Mouse (Mus musculus) intestine, embryonic 14.5 days (tissue): ENCODE data around the gene Rbm19. TPM values are rescaled to one million over a fixed set of nuclear protein-coding genes. Genes with fewer than 3 reads are reported as not detected.

Source experiments
- ATAC-seq: fragments of 200-750 bp; cut with Nextera tagmentation; replicated peaks from 2 replicates; pipeline ENCODE4 v1.8.0; 2017; ENCODE audit warnings: low read depth, moderate number of reproducible peaks, moderate TSS enrichment, moderate library complexity; ENCODE audit not compliant: low FRiP score, low TSS enrichment
- DNase-seq: peaks from one replicate; pipeline ENCODE4 v3.0.0-alpha.2; 2018; ENCODE audit warnings: low spot score
- H3K27ac ChIP-seq: fragments of 300-500 bp; sonication (generic); 2 replicates; pipeline ENCODE4 v1.5.1; 2014; ENCODE audit warnings: low read depth, mild to moderate bottlenecking, control low read depth
- H3K27me3 ChIP-seq: fragments of 300-500 bp; sonication (generic); replicated peaks from 2 replicates; pipeline ENCODE4 v1.6.1; 2014; ENCODE audit warnings: low read length, control low read depth; ENCODE audit not compliant: control insufficient read depth, insufficient read depth
- H3K36me3 ChIP-seq: fragments of 300-500 bp; sonication (generic); 2 replicates; pipeline ENCODE4 v1.6.1; 2014; ENCODE audit warnings: low read length, control low read depth; ENCODE audit not compliant: control insufficient read depth, insufficient read depth
- H3K4me1 ChIP-seq: fragments of 300-500 bp; sonication (generic); replicated peaks from 2 replicates; pipeline ENCODE4 v1.6.1; 2014; ENCODE audit warnings: low read length, control low read depth, mixed read lengths; ENCODE audit not compliant: control insufficient read depth, insufficient read depth
- H3K4me2 ChIP-seq: fragments of 300-500 bp; sonication (generic); 2 replicates; pipeline ENCODE4 v1.6.1; 2014; ENCODE audit warnings: low read length
- H3K4me3 ChIP-seq: fragments of 300-500 bp; sonication (generic); 2 replicates; pipeline ENCODE4 v1.5.1; 2014; ENCODE audit warnings: low read depth, low read length, control low read depth, mixed read lengths
- H3K9ac ChIP-seq: fragments of 300-500 bp; sonication (generic); 2 replicates; pipeline ENCODE4 v1.6.1; 2014; ENCODE audit warnings: mild to moderate bottlenecking, low read length
- H3K9me3 ChIP-seq: fragments of 300-500 bp; sonication (generic); 2 replicates; pipeline ENCODE4 v1.6.1; 2016; ENCODE audit warnings: low read length, control low read depth; ENCODE audit not compliant: control insufficient read depth
- WGBS: fragments of 180-500 bp; shearing (Covaris S2); extraction: QIAGEN DNeasy Blood & Tissue Kit; methylation state at CpG from one replicate; pipeline ENCODE4 v1.1.7; 2014; 5-methylcytosine and 5-hydroxymethylcytosine counted together
- polyA plus RNA-seq: library from polyadenylated mRNA; unstranded; fragments of >200 nt; fragmentation: Nextera tagmentation; extraction: Ambion mirVana; gene quantifications from 2 replicates; pipeline ENCODE4 v1.2.1, GENCODE M21; 2014

Gene Rbm19
- polyA plus RNA-seq, 1 experiment from 2014 or later, result 29.2 TPM

GRCm38 (mm10) chr5:120128511-120128910 lies 12.2 kb downstream of the Rbm19 start:
- WGBS, result 91% methylated on average over 5 of the region's 5 CpGs
- ATAC-seq (no peak), DNase-seq (no peak)
- Histone ChIP-seq H3K27me3 (no peaks in the 10 kb centered on the region), H3K4me2 (no peak overlapping the region), H3K4me3 (no peak overlapping the region), H3K9me3 (no peaks in the 10 kb centered on the region), H3K4me1 (no peaks in the 10 kb centered on the region), H3K27ac (no peak overlapping the region), H3K9ac (no peak overlapping the region), H3K36me3 (peaks cover 69% of the 10 kb centered on the region)

DNA sequence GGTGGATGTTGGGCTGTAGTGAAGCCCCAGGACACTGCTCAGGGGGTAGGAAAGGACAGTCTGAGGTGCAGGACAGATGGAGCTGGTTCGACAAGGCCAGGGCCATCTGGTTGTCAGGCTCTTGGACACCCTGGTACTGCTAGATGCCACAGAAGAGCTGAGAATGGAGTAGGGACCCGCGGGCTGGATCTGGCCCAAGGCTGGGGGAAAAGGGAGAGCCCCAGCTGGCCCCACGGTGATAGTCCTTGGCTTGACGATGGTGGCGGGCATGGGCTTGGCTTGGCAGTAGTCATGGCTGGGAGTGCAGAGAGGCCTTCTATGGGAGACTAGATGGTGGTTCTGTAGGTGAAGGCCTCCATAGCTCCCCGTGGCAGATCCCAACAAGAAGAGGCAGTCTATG lies 12.8 kb downstream of the Rbm19 start:
- Histone ChIP-seq H3K27me3 (no peaks in the 10 kb centered on the region), H3K36me3 (peaks cover 63% of the 10 kb centered on the region), H3K9ac (no peak overlapping the region), H3K4me1 (no peaks in the 10 kb centered on the region), H3K9me3 (no peaks in the 10 kb centered on the region), H3K4me2 (no peak overlapping the region), H3K4me3 (no peak overlapping the region), H3K27ac (no peak overlapping the region)
- 95% methylated on average over 7 of the region's 7 CpGs for whole genome bisulfite sequencing
- DNase-seq, result no peak
- no peak for ATAC-seq

DNA sequence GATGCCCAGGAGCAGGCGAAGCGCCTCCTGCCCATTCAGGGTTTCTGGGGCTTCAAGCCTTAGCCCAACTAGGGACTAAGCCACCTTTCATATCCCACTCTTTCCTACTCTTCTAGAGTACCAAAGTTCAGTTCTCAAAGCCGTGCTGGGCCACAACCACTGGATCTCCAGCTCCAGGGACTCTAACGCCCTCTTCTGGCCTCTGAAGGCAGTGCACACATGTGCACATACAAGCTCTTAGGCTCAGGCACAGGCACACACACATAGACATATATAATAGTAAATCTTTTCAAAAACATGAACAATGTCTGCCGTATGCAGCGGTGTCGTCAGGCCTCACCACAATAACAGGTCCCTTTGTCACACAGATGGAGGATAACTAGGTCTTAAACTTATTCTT lies 13.5 kb downstream of the Rbm19 start:
- Histone ChIP-seq H3K36me3 (peaks cover 56% of the 10 kb centered on the region), H3K4me2 (no peak overlapping the region), H3K4me3 (no peak overlapping the region), H3K9ac (no peak overlapping the region), H3K27ac (no peak overlapping the region), H3K4me1 (no peaks in the 10 kb centered on the region), H3K27me3 (no peaks in the 10 kb centered on the region), H3K9me3 (no peaks in the 10 kb centered on the region)
- no peak for DNase-seq
- ATAC-seq, result no peak
- 93% methylated on average over 7 of the region's 7 CpGs for WGBS

- Histone ChIP-seq H3K4me3 (no peak overlapping the region), H3K4me2 (no peak overlapping the region), H3K36me3 (peaks cover 52% of the 10 kb centered on the region), H3K9ac (no peak overlapping the region), H3K9me3 (no peaks in the 10 kb centered on the region), H3K27me3 (no peaks in the 10 kb centered on the region), H3K4me1 (no peaks in the 10 kb centered on the region), H3K27ac (no peak overlapping the region)
- ATAC-seq, result no peak
- DNase-seq, result no peak
- 100% methylated on average over 2 of the region's 2 CpGs for WGBS
These were observed 13.9 kb downstream of the Rbm19 start for GRCm38 (mm10) chr5:120130163-120130562.

DNA sequence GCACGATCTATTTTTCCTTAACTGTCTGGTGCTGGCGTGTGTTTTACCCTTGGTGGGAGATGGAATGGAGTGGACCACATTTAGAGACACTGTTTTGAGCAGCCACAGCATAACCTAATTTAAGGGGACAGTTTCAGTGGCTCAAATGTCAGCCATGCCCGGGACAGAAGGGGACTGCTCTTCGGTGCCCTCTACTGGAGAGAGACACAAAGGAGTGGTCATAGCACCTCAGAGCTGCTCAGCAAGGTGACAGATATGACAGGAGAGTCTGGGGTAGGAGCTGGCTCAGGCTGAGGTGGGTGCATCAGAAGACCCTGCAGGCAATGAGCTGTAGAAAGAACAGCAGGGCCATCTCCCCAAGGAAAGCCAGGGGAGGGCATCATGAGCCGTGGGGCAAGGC lies 15.3 kb downstream of the Rbm19 start:
- 64% methylated on average over 5 of the region's 5 CpGs for WGBS
- Histone ChIP-seq H3K27ac (no peak overlapping the region), H3K4me2 (no peak overlapping the region), H3K9me3 (no peaks in the 10 kb centered on the region), H3K9ac (no peak overlapping the region), H3K4me3 (no peak overlapping the region), H3K36me3 (peaks cover 43% of the 10 kb centered on the region), H3K27me3 (no peaks in the 10 kb centered on the region), H3K4me1 (no peaks in the 10 kb centered on the region)
- DNase-seq (no peak), ATAC-seq (no peak)

DNA sequence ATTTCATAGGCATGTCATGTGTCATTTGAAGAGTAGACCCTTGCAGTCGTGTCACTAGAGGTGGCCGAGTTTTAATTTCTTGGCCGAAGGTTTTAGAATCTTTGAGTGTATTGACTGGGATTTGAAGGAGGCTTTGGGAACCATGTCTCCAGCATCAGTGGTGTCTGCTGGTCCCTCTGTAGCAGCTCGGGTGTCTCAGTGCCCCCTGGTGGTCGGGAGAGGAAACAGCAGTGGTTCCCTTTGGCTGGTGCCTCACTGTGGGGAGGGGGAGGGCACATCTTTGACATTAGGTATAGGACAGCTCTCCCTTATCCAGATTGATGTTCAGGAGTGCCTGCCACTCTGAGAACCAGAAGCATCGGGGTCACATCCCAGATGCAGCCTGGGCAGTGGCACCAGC lies 17.7 kb downstream of the Rbm19 start:
- Histone ChIP-seq H3K4me2 (no peak overlapping the region), H3K27ac (no peak overlapping the region), H3K4me1 (no peaks in the 10 kb centered on the region), H3K27me3 (no peaks in the 10 kb centered on the region), H3K36me3 (peaks cover 36% of the 10 kb centered on the region), H3K9me3 (no peaks in the 10 kb centered on the region), H3K4me3 (no peak overlapping the region), H3K9ac (no peak overlapping the region)
- no peak for ATAC-seq
- WGBS, result 40% methylated on average over 6 of the region's 6 CpGs
- DNase-seq, result peak; percentile 80

DNA sequence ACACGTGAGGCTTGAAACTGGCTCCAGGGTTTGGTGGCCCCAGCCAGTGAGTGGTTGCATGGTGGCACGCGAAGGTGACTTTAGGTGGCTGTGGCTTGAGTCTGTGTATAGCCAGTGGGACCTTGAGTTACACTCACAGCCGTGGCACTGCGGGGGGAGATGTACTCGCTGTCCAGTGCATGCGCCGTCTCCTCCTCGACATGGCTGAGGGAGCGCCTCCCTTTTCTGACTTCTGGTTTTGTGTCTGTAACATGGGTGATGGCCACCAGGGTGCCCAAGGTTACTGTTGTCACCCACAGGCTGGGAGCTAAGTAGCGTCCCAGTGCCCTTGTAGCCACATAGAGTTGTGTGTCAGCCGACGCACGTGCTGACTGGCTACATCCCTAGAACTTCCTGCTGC lies 19.1 kb downstream of the Rbm19 start:
- Histone ChIP-seq H3K27ac (no peak overlapping the region), H3K9me3 (no peaks in the 10 kb centered on the region), H3K4me1 (no peaks in the 10 kb centered on the region), H3K4me2 (no peak overlapping the region), H3K4me3 (no peak overlapping the region), H3K27me3 (no peaks in the 10 kb centered on the region), H3K9ac (no peak overlapping the region), H3K36me3 (peaks cover 24% of the 10 kb centered on the region)
- ATAC-seq (no peak), DNase-seq (no peak)
- WGBS, result 92% methylated on average over 14 of the region's 14 CpGs

GRCm38 (mm10) chr5:120135823-120136222 lies 19.6 kb downstream of the Rbm19 start:
- H3K36me3 ChIP-seq, result peaks cover 24% of the 10 kb centered on the region
- no peak for ATAC-seq
- no peaks in the 10 kb centered on the region for H3K4me1 ChIP-seq
- H3K27me3 ChIP-seq, result no peaks in the 10 kb centered on the region
- H3K9me3 ChIP-seq, result no peaks in the 10 kb centered on the region
- no peak overlapping the region for H3K4me3 ChIP-seq
- 58% methylated on average over 3 of the region's 3 CpGs for WGBS
- no peak overlapping the region for H3K27ac ChIP-seq
- H3K9ac ChIP-seq, result no peak overlapping the region
- DNase-seq, result no peak
- H3K4me2 ChIP-seq, result no peak overlapping the region

- H3K27ac ChIP-seq, result no peak overlapping the region
- WGBS, result 44% methylated on average over 10 of the region's 10 CpGs
- H3K27me3 ChIP-seq, result no peaks in the 10 kb centered on the region
- H3K4me3 ChIP-seq, result no peak overlapping the region
- no peaks in the 10 kb centered on the region for H3K4me1 ChIP-seq
- no peak for DNase-seq
- no peak overlapping the region for H3K4me2 ChIP-seq
- no peak for ATAC-seq
- no peaks in the 10 kb centered on the region for H3K9me3 ChIP-seq
- no peak overlapping the region for H3K9ac ChIP-seq
- peaks cover 24% of the 10 kb centered on the region for H3K36me3 ChIP-seq
These were observed 20.0 kb downstream of the Rbm19 start for GRCm38 (mm10) chr5:120136236-120136675.
